Mouse (Mus musculus) C2C12 (cell line): ENCODE data around the gene 4930412O13Rik.

Source experiments
- CTCF ChIP-seq: IDR thresholded peaks from one replicate; pipeline ENCODE4 v1.5.1; 2011; ENCODE audit not compliant: control insufficient read depth, insufficient read depth, insufficient read length
- FOSL1 ChIP-seq: IDR thresholded peaks from one replicate; pipeline ENCODE4 v1.8.0; 2011; ENCODE audit warnings: mild to moderate bottlenecking, low read length; ENCODE audit not compliant: poor library complexity, insufficient read depth, severe bottlenecking
- USF1 ChIP-seq: IDR thresholded peaks from one replicate; pipeline ENCODE4 v1.6.1; 2011; ENCODE audit warnings: low read depth, mild to moderate bottlenecking, control low read depth, moderate library complexity

GRCm38 (mm10) chr2:9881611-9882023, 565 bp downstream of the 4930412O13Rik start:
- TF ChIP-seq CTCF = no peak
- TF ChIP-seq USF1 = no peak
- TF ChIP-seq FOSL1 = no peak
